Mouse (Mus musculus) erythroblast, embryonic 14.5 days (primary cell): ENCODE data around the gene Ufsp1. TPM values are rescaled to one million over a fixed set of nuclear protein-coding genes. Genes with fewer than 3 reads are reported as not detected.

ENCODE experiments used
- H3K27me3 ChIP-seq: 2 replicates; pipeline ENCODE4 v1.6.1; 2012; ENCODE audit warnings: inconsistent platforms; ENCODE audit not compliant: control insufficient read depth
- H3K36me3 ChIP-seq: 2 replicates; pipeline ENCODE4 v1.6.1; 2012; ENCODE audit warnings: mild to moderate bottlenecking, inconsistent platforms; ENCODE audit not compliant: control insufficient read depth
- H3K4me1 ChIP-seq: 2 replicates; pipeline ENCODE4 v1.6.1; 2012; ENCODE audit warnings: inconsistent platforms; ENCODE audit not compliant: control insufficient read depth
- H3K4me3 ChIP-seq: replicated peaks from 2 replicates; pipeline ENCODE3; 2012; ENCODE audit warnings: moderate library complexity, mild to moderate bottlenecking, inconsistent platforms
- H3K9me3 ChIP-seq: 2 replicates; pipeline ENCODE4 v1.6.1; 2012; ENCODE audit warnings: low read length, inconsistent platforms, mixed read lengths; ENCODE audit not compliant: control insufficient read depth
- GATA1 ChIP-seq: IDR thresholded peaks from 2 replicates; pipeline ENCODE4 v1.6.1; 2012; ENCODE audit warnings: low read length, inconsistent platforms, mixed read lengths
- TAL1 ChIP-seq: IDR thresholded peaks from 3 replicates; pipeline ENCODE4 v1.6.1; 2012; ENCODE audit warnings: low read length, inconsistent platforms, mixed read lengths
- polyA plus RNA-seq: library from polyadenylated mRNA; stranded (reverse); fragments of >175 nt; gene quantifications from 2 replicates; pipeline ENCODE4 v1.2.3, GENCODE M21; 2012

The Ufsp1 gene
- polyA plus RNA-seq, 1 experiment = 14.1 TPM

- H3K4me1 ChIP-seq = peaks cover 60% of the 10 kb centered on the region
- H3K9me3 ChIP-seq = peaks cover 2% of the 10 kb centered on the region; the same call in 1 of the 2 replicates
- H3K27me3 ChIP-seq = peaks cover 46% of the 10 kb centered on the region
- H3K36me3 ChIP-seq = peaks cover 17% of the 10 kb centered on the region
- H3K4me3 ChIP-seq = peak overlapping the region; percentile 96
- no peak for TF ChIP-seq GATA1
- TF ChIP-seq TAL1 = no peak
Measured at GRCm38 (mm10) chr5:137286655-137287031, 7.8 kb upstream of the Ufsp1 start.

DNA sequence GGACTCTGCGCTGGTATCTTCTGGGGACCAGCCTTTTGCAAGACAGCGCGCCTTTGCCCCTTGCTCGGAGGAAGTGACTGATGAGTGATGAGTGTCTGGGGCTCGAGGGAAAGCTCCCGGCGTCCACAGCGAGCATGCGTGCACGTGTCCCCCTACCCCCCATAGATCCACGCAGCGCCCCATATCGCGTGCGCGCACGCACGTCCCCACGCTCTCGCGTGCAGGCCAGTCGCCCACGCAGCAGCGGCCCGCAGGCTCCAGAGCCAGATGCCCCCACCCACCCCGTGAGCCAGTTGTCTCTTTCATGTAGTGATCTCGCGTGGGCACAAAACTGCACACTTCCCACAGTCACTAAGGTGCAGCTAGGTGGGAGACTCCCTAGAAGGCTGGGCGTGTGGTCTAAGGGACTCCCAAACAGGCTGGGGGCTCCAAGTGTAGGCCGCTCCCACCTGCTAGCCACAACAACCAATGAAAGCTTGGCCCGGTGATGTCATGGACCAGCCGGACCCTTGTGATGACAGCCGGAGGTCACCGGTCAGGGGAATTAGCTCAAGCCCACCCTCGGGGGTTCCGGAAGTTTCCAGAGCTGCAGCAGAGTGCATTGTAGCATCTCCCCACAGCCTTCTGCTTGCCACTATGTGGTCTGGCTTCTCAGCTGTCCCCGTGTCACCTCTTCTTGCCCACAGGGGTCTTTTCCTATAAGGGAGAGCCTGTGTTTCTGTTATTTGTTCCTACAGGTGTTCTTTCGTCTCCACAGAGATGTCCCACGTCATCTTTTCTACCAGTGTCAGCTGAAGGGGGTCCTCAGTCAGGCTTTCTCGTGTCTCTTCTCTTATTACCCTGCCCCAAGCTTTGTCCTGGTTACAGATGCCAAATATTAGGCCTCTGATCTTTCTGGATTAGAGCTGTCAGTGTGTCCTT is 7.1 kb upstream of the Ufsp1 start, which contains the start of gene Ache:
Gene Ache, plus strand, starts transcription at position 488 of the 921 bp plus-strand sequence.
- Histone ChIP-seq H3K27me3 (peaks cover 46% of the 10 kb centered on the region), H3K4me3 (peak within 1 kb of the TSS; percentile 96), H3K36me3 (peaks cover 23% of the 10 kb centered on the region), H3K9me3 (peaks cover 2% of the 10 kb centered on the region; the same call in 1 of the 2 replicates), H3K4me1 (peaks cover 67% of the 10 kb centered on the region)
- TF ChIP-seq TAL1 (no peak), GATA1 (no peak)

DNA sequence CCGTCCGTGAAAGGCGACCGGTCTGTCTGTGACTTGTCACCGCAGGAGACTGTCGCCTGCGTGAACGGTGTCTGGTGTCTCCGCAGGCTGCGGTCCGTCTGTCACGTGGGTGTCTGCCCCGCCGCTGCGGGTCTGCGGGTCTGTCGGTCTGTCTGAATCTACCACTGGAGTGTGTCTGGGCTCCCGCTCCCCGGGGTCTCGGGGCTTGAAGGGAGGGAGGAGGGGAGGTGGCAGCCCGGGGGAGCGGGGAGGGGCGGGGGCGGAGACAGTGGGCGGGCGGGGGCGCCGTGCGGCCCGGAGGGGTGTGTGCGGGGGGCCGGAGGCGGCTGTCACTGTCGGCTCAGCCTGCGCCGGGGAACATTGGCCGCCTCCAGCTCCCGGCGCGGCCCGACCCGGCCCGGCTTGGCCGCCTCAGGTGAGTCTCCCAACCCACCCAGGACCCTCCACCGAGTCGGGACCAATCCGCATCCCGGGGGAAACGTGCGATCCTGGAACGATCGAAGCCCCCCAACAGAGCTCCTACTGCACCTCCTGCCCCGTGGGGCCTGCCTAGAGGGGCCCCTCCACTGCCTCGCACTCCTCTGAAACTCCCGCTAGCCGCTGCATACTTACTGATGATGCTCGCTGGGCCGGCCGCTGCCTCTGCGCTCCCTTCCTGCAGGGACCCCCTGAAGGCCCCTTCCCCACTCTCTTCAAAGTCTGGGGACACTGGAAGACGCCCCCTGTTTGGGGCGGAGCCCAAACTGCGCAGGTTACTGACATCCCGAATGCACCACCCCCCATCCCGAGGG is 6.3 kb upstream of the Ufsp1 start:
- TF ChIP-seq TAL1 (no peak), GATA1 (no peak)
- peak overlapping the region; percentile 96 for H3K4me3 ChIP-seq
- H3K9me3 ChIP-seq = no peaks in the 10 kb centered on the region
- peaks cover 75% of the 10 kb centered on the region for H3K4me1 ChIP-seq
- peaks cover 27% of the 10 kb centered on the region for H3K36me3 ChIP-seq
- peaks cover 46% of the 10 kb centered on the region for H3K27me3 ChIP-seq

DNA sequence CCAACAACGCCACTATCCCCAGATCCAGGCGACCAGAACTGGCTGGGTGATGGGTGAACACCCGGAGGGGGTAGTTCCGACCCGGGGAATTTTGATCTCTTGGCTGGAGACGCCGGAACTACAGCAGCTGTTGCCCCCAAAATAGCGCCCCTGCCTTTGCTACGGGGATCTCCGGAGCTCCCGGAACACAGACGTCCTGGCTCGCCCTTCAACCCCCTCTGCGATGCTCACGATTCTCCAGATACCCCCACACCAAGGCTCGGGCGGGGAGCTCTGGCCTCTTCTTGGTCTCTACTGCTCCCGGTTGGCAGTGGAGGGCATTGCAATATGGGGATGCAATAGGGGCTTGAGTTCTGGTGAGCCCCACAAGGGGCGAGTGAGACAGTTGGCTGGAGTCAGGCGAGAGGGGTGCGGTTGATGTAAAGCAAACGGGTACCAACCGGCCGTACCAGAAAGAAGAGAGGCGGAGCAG is 5.4 kb upstream of the Ufsp1 start:
- peak overlapping the region; percentile 96 for H3K4me3 ChIP-seq
- H3K27me3 ChIP-seq = peaks cover 43% of the 10 kb centered on the region
- H3K4me1 ChIP-seq = peaks cover 84% of the 10 kb centered on the region
- H3K36me3 ChIP-seq = peaks cover 28% of the 10 kb centered on the region
- no peak for TF ChIP-seq TAL1
- no peak for TF ChIP-seq GATA1
- H3K9me3 ChIP-seq = no peaks in the 10 kb centered on the region

DNA sequence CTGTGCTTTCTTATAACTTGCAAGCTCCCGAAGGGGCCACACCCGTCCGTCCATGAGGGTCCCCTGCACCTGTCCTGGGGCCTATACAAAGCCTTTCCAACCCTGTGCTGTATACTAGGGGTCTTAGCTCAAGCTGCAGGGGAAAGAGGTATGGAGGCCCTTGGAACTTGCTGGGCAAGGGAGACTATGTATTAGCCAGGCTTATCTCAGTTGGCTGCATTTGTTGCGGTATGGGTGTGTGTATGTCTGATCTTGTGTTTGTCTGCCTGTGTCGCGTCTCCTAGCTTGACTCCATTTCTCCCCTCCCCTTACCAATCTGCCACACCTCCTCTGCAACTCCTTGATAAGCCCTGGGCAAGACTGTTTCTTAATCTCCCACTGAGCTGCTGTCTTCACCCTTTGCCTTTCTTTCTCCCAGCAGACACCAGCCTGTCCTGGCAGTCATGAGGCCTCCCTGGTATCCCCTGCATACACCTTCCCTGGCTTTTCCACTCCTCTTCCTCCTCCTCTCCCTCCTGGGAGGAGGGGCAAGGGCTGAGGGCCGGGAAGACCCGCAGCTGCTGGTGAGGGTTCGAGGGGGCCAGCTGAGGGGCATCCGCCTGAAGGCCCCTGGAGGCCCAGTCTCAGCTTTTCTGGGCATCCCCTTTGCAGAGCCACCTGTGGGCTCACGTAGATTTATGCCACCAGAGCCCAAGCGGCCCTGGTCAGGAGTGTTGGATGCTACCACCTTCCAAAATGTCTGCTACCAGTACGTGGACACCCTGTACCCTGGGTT is 4.7 kb upstream of the Ufsp1 start:
- TF ChIP-seq TAL1 = peak; percentile 95
- TF ChIP-seq GATA1 = peak; percentile 94
- H3K4me3 ChIP-seq = peak overlapping the region; percentile 96
- H3K36me3 ChIP-seq = peaks cover 32% of the 10 kb centered on the region
- peaks cover 43% of the 10 kb centered on the region for H3K27me3 ChIP-seq
- H3K4me1 ChIP-seq = peaks cover 91% of the 10 kb centered on the region
- no peaks in the 10 kb centered on the region for H3K9me3 ChIP-seq

GRCm38 (mm10) chr5:137290677-137291076 is 3.8 kb upstream of the Ufsp1 start:
- H3K4me3 ChIP-seq = peak overlapping the region; percentile 96
- peaks cover 41% of the 10 kb centered on the region for H3K36me3 ChIP-seq
- H3K27me3 ChIP-seq = peaks cover 40% of the 10 kb centered on the region
- H3K9me3 ChIP-seq = no peaks in the 10 kb centered on the region
- TF ChIP-seq TAL1 = peak; percentile 31; the same call in 1 of the 3 replicates
- no peak for TF ChIP-seq GATA1
- peaks cover 97% of the 10 kb centered on the region for H3K4me1 ChIP-seq

- H3K9me3 ChIP-seq = no peaks in the 10 kb centered on the region
- peaks cover 97% of the 10 kb centered on the region for H3K4me1 ChIP-seq
- H3K4me3 ChIP-seq = peak overlapping the region; percentile 96
- peaks cover 49% of the 10 kb centered on the region for H3K36me3 ChIP-seq
- TF ChIP-seq TAL1 = no peak
- no peak for TF ChIP-seq GATA1
- peaks cover 32% of the 10 kb centered on the region for H3K27me3 ChIP-seq
Measured at GRCm38 (mm10) chr5:137291381-137291926, 3.0 kb upstream of the Ufsp1 start.

- Histone ChIP-seq H3K9me3 (no peaks in the 10 kb centered on the region), H3K4me3 (peak overlapping the region; percentile 96), H3K27me3 (peaks cover 14% of the 10 kb centered on the region), H3K4me1 (peaks cover 85% of the 10 kb centered on the region), H3K36me3 (peaks cover 67% of the 10 kb centered on the region)
- TF ChIP-seq GATA1 = no peak
- TF ChIP-seq TAL1 = no peak
Measured at GRCm38 (mm10) chr5:137293282-137293681, 1.1 kb upstream of the Ufsp1 start.
